ENCODE assay signal across 9 mouse cellular contexts in genomic region chr4:133841035-133841434, GRCm38 (mm10). TPM values are rescaled to one million over a fixed set of nuclear protein-coding genes. Genes with fewer than 3 reads are reported as not detected.
DNase-seq lines count a peak whose midpoint lies in the region; ATAC-seq and TF ChIP-seq lines count a peak whose summit lies in the region.
"Had no signal": no experiment of that assay in that cellular context is flagged by ENCODE, and none has a peak within 500 bp of the region (broad histone marks: within the 10 kb centered on the region; RNA-seq: fewer than 3 reads in every experiment).

No protein-coding gene starts in this region.

- no peaks in the 10 kb centered on the region for H3K9me3 ChIP-seq in liver, postnatal 0 days (ENCODE audit: low read length)
- H3K9me3 ChIP-seq in forebrain, embryonic 14.5 days (replicated peaks; ENCODE audit: control insufficient read depth, low read length) = no peaks in the 10 kb centered on the region
- no peaks in the 10 kb centered on the region for H3K9me3 ChIP-seq in hindbrain, embryonic 16.5 days (ENCODE audit: control insufficient read depth, low read length)
- H3K9me3 ChIP-seq: lung, embryonic 15.5 days had no signal

- H3K4me2 ChIP-seq in liver, postnatal 0 days (ENCODE audit: low read depth, low read length) = no peak overlapping the region
- no peak overlapping the region for H3K4me2 ChIP-seq in forebrain, embryonic 14.5 days (ENCODE audit: low read length)
- no peak overlapping the region for H3K4me2 ChIP-seq in hindbrain, embryonic 16.5 days (ENCODE audit: low read length)
- H3K4me2 ChIP-seq: lung, embryonic 15.5 days had no signal

- TF ChIP-seq CTCF in liver, postnatal 0 days (IDR thresholded peaks at IDR 0.05; ENCODE audit: low read depth) = no peak

- no peaks in the 10 kb centered on the region for H3K27me3 ChIP-seq in liver, postnatal 0 days (ENCODE audit: insufficient read depth, low read length)
- H3K27me3 ChIP-seq in forebrain, embryonic 14.5 days (replicated peaks; ENCODE audit: control insufficient read depth, insufficient read depth, low read length) = no peaks in the 10 kb centered on the region
- H3K27me3 ChIP-seq in hindbrain, embryonic 16.5 days (replicated peaks; ENCODE audit: control insufficient read depth, insufficient read depth, low read length) = no peaks in the 10 kb centered on the region
- H3K27me3 ChIP-seq: lung, embryonic 15.5 days had no signal

- ATAC-seq in liver, postnatal 0 days = peak; percentile 52; the same call in 1 of the 2 replicates
- ATAC-seq in forebrain, embryonic 14.5 days = no peak
- no peak for ATAC-seq in hindbrain, embryonic 16.5 days

- no peak overlapping the region for H3K9ac ChIP-seq in liver, postnatal 0 days (replicated peaks)
- H3K9ac ChIP-seq in forebrain, embryonic 14.5 days (ENCODE audit: low read length) = no peak overlapping the region
- no peak overlapping the region for H3K9ac ChIP-seq in hindbrain, embryonic 16.5 days (ENCODE audit: low read depth, low read length)
- H3K9ac ChIP-seq: lung, embryonic 15.5 days had no signal

- peak overlapping the region; percentile 63 for H3K27ac ChIP-seq in liver, postnatal 0 days (ENCODE audit: low read depth)
- H3K27ac ChIP-seq in forebrain, embryonic 14.5 days (ENCODE audit: low read depth, low read length) = no peak overlapping the region
- no peak overlapping the region for H3K27ac ChIP-seq in hindbrain, embryonic 16.5 days (ENCODE audit: low read depth, low read length)
- H3K27ac ChIP-seq: lung, embryonic 15.5 days had no signal

- H3K4me3 ChIP-seq in liver, postnatal 0 days (ENCODE audit: low read depth, low read length) = no peak overlapping the region
- no peak overlapping the region for H3K4me3 ChIP-seq in forebrain, embryonic 14.5 days (ENCODE audit: low read depth, low read length)
- H3K4me3 ChIP-seq in hindbrain, embryonic 16.5 days (ENCODE audit: low read length) = no peak overlapping the region
- H3K4me3 ChIP-seq: lung, embryonic 15.5 days had no signal

- peak; percentile 34 to 55 for DNase-seq in left cerebral cortex, adult 8-10 months (ENCODE audit: low spot score in 2 of 2)
- DNase-seq in left cerebral cortex, adult 11 months (ENCODE audit: low spot score) = no peak
- peak; percentile 98 for DNase-seq in ZHBTc4 (ENCODE audit: low read depth, low spot score)
- peak; percentile 72 for DNase-seq in liver, postnatal 0 days
- DNase-seq in thymus, adult 18-20 months = peak; percentile 84 to 91
- no peak for DNase-seq in layer of hippocampus, adult 11-12 months (ENCODE audit: low spot score)
- DNase-seq in forebrain, embryonic 14.5 days (ENCODE audit: low spot score) = no peak

- no peaks in the 10 kb centered on the region; the same call in 1 of the 2 replicates for H3K4me1 ChIP-seq in liver, postnatal 0 days (ENCODE audit: insufficient read depth)
- H3K4me1 ChIP-seq in forebrain, embryonic 14.5 days (ENCODE audit: control insufficient read depth, insufficient read depth, low read length) = no peaks in the 10 kb centered on the region
- no peaks in the 10 kb centered on the region for H3K4me1 ChIP-seq in hindbrain, embryonic 16.5 days (ENCODE audit: control insufficient read depth, insufficient read depth, low read depth, low read length)
- H3K4me1 ChIP-seq: lung, embryonic 15.5 days had no signal

- WGBS in liver, postnatal 0 days (ENCODE audit: insufficient replicate concordance) = 18% methylated on average over 9 of the region's 9 CpGs
- WGBS in forebrain, embryonic 14.5 days = 49% methylated on average over 9 of the region's 9 CpGs
- 45% methylated on average over 9 of the region's 9 CpGs for WGBS in hindbrain, embryonic 16.5 days

- TF ChIP-seq EP300 in liver, postnatal 0 days (IDR thresholded peaks at IDR 0.05; ENCODE audit: low read depth) = no peak

- no peaks in the 10 kb centered on the region for H3K36me3 ChIP-seq in liver, postnatal 0 days (replicated peaks; ENCODE audit: insufficient read depth, low read length)
- no peaks in the 10 kb centered on the region for H3K36me3 ChIP-seq in forebrain, embryonic 14.5 days (ENCODE audit: control insufficient read depth, insufficient read depth, low read length)
- no peaks in the 10 kb centered on the region for H3K36me3 ChIP-seq in hindbrain, embryonic 16.5 days (ENCODE audit: control insufficient read depth, insufficient read depth, low read length)
- H3K36me3 ChIP-seq: lung, embryonic 15.5 days had no signal

RNA-seq across cellular contexts. Expression of gene Rps6ka1, which starts 46.6 kb away (rescaled TPM):
- total RNA-seq in left cerebral cortex, adult 8-10 months (2022) = 10 to 100 TPM; 15.3 to 19.2 (median 17.7) TPM
- polyA plus RNA-seq in liver, postnatal 0 days (2015; fragmentation: Nextera tagmentation; extraction: Ambion mirVana) = 31.6 and 36.9 TPM in 2 replicates
- polyA plus RNA-seq in forebrain, embryonic 14.5 days (2014; fragmentation: Nextera tagmentation; extraction: Ambion mirVana) = 13.5 and 16.2 TPM in 2 replicates
- polyA plus RNA-seq in hindbrain, embryonic 16.5 days (2015; fragmentation: Nextera tagmentation; extraction: Ambion mirVana) = 25.7 and 28.2 TPM in 2 replicates

Comparison
In these comparisons a context has a peak if more than half of its experiments do, and no peak if none do; other contexts are left out.
1. DNase-seq: peak in left cerebral cortex, adult 8-10 months (2 of 2), ZHBTc4 (single experiment), liver, postnatal 0 days (single experiment) and thymus, adult 18-20 months (2 of 2); none in left cerebral cortex, adult 11 months (single experiment), layer of hippocampus, adult 11-12 months (single experiment) and forebrain, embryonic 14.5 days (single experiment).